Mouse (Mus musculus) NIH3T3 (cell line): ENCODE measurements at regions not wholly inside any gene's neighbourhood (a gene's known extent, or its start where the extent isn't known, plus 50 kb on each side); places are given as distances from the start of the nearest gene placed in this dataset.
A peak's percentile ranks its signal among the peaks of the same experiment; 100 is the strongest.

Experiments
- DNase-seq: peaks from one replicate; pipeline ENCODE4 v3.0.0-alpha.2; 2012; ENCODE audit warnings: low read depth

DNA sequence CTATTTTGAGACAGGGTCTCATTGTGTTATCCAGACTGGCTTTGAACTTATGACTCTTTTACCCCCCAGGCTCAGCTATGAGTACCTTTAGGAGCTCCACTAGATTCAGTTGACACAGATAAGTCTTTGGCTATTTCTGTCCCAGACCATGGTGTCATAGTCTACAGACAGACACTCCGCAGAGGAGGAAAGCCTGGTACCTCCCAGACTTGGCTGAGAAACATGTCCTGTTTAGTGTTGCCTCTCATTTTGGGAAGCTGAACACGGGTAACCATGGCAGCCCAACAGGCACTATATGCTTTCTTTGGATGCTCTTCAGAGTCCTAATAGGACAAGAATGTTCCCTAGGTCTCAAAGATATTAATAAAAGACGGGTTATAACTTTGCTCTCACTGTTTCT, 429.0 kb downstream of the Matn1 start:
- DNase-seq: no peak

DNA sequence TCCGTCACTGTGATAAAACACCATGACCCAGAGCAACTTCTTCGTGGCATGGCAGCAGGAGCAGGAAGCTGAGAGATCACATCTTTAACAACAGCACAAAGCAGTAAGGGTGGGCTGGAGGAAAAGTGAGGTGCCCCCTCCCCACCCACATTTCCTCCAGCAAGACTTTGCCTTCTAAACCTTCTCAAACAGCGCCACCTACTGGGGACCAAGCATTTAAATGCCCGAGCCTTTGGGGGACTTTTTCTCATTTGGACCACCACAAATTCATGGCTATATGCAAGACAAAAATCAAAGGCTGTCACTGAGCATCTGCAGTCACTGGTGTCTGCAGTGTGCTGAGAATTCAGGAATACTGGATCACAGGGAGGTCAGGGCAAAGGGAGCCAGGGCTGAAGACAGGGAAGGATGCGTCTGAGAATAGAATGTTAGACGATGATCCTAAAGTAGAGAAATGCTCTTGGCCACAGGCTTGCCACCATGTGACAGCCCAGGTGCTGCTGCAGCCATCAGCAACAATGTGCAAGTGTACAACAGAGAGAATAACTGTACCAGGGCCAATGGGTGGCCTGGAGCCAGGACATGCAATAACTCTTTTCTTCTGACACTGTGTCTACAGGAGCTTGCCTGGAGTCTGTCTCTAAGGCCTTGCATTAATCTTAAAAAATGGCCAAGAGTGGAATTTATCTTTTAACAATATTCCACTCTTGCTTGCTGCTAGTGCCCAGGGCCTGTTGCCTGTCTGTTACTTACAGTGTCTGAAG, 430.5 kb downstream of the Matn1 start:
- DNase-seq: no peak

DNA sequence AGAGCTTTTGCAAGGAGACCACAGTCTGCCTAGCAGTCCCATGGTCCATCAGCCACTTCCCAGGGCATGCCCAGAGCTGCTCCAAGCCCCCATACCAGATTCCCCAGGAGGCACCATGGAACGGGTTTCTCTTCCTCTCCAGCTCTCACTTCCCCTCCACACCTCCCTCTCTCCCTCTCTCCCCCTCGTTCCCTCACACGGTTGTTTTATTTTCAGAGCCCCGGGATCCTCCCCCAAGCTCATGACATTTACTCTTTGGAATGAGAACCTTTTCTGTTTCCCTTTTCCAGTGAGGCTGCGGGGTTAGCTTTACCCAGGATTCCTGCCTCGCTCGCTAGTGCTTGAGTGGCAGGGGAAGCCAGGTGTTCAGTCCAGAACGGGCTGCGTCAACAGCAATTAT, 436.9 kb downstream of the Matn1 start:
- DNase-seq: no peak

DNA sequence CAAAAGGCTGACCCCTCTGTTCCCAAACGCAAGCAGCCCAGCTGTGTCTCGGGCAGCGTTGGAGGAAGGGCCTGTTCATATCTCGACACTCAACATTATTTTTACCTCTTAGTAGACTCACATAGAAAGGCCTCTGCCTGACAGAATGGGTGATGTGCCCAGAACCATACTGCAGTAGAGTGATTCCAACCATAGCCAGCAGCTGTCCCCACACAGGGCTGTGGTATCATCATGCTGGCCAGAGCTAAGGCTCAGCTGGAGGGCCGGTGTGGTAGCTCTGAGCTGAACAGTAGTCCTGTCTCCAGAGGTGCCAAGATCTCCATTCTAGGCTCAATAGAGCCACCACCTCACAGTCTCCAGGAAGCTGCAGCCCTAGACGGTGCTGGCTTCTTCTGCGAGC, 437.3 kb downstream of the Matn1 start:
- no peak for DNase-seq

DNA sequence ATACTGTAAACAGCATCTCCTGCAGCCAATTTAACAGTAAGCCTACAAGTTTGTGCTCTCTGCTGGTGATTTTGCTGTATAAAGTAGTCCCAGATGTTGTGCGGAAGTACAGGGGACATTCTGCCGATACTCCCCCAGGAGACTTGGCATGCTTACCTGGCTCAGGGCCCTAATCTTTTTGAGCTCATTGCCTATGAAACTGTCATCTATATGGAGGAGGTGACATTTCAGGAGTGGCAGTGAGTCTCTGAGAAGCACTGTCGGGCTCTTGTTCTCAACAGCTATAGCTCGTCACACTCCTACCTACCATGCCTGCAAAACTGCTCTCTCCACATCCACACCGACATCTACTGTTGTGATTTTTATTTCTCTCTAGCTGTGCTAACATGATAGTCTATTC, 439.7 kb downstream of the Matn1 start:
- DNase-seq: no peak

DNA sequence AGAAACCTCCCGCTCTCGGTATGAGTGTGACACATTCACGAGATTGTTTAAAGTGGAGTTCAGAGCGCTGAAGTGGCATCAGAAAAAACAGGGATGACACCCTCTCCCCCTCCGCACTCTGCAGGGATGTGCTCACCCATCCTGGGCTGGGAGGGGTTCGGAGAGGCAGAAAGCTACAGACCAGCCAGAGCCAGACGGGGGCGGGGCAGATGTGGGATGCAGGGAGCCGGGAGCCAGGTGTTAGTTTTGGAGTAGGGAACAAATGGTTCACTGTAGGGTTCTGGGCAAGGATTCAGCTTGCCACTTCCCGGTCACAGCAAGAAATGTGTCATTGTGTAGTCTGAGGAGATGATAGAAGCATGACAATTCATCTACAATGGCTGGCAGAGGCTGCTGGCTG, 442.8 kb downstream of the Matn1 start:
- DNase-seq: no peak

DNA sequence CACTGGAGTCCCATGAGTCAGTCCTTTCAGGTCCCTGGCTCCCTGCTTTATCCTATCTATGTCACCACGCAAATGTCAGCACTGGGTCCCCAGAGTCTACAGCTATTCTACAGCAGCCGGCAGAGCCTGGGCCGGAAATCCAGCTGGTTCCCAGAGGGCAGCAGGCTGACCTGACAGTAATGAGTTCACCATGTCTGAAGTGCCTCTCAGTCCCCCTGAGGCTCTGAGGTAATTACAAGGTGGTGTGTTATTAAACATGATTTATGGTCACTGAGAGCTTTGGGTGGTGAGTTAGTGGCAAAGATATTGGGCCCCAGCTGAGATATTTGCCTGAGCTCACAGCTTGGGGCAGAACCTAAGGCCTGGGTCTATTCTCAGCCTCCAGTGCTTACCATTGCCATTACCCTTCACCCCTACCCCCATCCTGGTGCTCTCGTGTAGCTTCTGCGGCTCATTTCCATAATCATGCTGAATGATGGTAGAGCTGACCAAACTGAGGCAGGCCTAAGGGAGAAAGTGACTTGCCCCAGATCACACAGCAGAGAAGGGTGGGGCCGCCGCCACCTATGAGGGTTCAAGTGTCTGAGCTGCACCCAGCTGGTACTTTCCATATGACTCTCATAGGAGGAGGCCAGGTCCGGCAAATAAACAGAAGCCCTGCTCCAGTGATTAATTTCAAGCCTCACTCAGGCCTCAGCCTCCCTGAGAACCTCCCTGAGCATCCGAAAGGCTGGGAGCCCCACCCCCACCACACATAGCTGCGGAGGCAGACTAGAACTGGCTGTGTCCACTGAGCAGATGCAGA, 446.8 kb downstream of the Ptpru start:
- no peak for DNase-seq

DNA sequence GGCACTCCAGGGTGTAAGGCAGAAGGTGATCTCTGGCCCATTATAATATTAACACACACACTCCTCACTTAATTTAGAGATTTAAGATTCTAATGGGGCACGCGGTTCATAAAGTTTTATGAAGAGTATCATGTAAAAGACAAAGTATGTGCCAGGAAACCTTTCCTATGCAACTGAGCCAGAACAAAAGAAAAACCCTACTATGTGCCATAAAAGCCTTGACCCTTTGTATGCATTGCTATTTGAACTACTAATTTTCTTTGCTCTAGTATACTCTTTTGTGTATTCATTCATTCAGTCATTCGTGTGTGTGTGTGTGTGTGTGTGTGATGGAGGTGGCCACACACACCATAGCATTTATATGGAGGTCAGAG, 446.2 kb downstream of the Ptpru start:
- no peak for DNase-seq

DNA sequence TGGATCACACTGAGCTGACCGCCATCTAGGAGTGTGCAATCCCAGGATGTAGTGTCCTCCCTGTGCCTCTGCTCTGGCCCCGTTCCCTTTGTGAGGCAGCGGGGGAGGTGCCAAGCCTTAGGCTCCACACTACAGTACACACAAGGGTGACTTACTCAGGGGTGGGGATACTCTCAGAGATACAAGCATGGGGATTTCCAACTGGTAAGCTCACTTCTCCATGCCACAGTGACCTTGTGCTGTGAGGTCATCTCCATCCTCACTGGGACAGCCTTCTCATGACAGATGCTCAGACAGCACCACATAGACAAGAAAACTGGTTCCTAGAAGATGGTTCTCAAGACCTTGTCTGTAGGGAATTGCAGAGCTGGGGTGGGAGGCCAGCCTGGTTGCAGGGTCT, 445.6 kb downstream of the Ptpru start:
- no peak for DNase-seq

DNA sequence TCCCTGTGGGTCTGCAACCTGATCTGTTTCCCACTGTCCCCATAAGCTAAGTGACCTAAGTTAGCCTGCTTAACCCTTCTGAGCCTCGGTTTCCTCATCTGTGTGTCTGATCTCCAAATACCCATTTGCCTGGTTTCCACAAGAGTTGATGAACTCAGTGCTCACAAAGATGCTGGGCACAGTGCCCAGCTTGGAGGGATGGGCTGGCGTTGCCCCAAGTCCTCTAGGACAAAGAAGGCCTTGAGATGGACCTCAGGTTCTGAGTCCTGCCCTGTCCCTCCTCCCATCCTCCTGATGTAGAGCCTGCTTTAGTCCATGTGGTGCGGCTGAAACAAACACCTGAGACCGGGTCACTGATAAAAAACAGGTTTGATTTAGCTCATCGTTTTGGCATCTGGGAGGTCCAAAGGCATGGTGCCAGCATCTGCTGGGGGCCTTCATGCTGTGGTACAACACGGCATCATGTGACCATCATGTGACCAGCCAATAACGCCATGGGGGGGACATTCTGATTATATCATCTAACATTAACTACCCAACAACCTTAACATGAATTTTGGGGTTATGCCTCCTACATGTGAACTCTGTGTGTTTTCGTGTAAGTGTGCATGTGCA, 441.8 kb downstream of the Ptpru start:
- no peak for DNase-seq

DNA sequence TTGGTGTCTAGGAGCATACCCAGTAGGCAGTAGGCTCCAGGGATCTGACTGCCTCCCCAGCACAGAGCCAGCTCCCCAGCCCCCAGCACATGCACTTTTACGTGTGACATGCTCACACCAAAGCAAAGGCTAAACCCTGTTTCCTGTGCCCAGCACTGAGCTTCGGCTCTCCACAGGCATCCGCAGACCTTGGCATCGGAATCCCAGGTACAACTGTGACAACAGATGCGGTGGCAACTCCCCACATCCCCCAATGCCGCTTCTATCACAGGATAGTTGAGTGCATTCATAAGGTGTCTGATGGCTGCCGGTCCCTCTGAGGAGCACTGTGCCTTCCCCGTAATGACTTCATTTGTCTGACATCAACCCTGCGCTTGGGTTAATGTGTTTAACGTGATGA, 440.9 kb downstream of the Ptpru start:
- no peak for DNase-seq

DNA sequence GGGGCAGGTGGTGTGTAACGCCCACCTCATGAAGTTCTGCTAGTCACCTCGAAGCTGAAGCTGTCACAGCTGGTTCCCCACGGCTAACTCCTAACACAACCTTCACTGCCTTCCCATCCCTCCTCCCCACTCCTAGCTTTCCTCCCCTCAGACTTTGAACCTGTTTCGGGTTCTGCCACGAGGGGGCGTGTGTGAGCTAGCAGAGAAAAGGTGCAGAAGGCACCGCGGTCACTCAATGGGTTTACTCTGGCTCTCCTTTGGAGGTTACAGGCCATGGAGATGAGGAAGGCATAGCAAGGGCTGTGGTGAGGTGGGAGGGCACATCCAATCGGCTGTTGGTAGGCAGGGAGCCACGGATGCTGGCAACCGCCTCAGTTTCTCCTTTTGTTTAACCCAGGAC, 437.3 kb downstream of the Ptpru start:
- DNase-seq: peak; percentile 9

DNA sequence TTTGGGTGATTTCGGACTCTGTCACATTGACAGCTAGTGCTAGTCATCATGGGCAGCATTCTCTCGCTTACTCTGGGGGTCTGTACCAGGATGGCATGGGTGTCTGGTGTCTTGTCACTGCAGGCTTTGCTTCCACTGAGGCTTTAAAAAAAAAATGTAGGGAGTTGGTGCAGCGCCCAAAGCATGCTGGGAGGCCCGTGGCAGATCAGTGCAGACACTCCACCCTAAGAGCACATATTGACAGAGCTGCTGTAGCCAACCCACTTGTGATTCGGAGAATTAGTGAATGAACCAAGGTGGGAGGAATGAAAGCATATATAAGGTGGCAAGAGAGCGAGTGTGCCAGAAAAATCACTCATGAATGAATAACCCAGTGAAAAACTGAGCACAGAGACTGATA, 436.8 kb downstream of the Ptpru start:
- no peak for DNase-seq

DNA sequence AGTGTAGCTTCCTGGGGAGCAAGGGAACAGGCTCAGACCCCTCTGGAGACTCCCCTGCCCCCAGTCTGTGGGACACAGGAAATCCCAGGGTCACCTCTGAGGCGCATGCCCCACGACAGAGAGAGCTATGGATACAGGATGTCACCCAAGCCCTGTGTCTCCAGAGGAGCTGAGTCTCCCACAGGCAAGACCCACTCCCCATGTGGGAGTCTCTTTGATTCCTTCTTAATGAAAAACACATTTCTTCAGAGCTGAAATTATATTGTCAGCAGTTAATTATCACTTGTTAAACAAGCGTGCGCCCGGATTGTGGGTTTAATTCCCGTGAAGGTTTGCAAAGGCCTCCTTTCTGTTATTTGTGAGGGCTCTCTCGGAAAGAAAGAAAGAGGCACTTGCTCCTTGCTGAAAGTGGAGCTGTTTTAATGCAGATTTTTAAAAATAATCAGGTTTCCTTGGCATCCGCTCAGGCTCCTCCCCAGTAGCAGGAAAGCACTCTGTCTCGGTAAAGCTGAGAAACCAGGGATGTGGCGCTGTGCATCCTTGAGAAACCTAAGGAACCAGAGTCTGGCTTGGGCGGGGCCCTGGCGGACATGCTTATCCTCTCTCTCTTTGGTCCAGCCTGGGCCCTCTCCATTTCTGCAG, 432.6 kb downstream of the Ptpru start:
- DNase-seq: no peak

DNA sequence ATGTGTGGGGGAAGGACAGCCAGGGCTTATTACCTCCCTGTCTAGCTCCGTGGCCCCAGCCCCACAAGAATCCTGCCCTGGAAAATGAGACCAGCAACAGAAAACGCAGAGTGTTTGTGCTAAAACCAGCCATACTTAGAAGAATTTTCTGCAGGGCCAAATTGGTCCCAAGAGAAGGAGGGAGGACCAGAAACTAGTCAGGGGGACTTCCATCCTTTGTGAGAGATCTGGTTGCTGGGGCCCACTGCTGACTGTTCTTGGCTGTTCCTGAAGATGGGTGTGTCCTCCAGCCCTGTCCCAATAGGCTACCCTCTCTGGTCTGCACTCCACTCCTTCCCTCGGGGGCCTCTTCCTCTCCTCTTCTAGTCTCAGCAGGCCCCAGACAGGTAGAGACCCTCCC, 430.6 kb downstream of the Ptpru start:
- DNase-seq: no peak

DNA sequence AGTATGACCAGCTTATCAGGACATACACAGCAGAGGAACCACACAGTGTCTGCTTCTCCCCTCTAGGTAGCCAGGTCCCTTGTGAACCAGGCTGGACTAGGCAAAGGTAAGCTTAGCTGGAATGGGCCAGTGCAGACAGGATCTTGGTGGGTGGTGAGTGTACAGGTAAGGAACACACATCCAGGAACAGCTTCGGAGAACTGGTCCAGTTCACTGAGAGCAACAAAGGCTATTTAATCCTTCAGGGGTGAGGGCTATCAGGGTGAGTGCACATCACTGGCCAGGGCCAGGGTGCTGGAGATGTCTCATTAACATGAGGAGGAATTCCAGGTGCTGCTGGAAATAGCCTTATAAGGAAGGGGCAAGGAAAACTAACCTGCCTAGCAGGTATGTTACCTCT, 429.4 kb downstream of the Ptpru start:
- no peak for DNase-seq

DNA sequence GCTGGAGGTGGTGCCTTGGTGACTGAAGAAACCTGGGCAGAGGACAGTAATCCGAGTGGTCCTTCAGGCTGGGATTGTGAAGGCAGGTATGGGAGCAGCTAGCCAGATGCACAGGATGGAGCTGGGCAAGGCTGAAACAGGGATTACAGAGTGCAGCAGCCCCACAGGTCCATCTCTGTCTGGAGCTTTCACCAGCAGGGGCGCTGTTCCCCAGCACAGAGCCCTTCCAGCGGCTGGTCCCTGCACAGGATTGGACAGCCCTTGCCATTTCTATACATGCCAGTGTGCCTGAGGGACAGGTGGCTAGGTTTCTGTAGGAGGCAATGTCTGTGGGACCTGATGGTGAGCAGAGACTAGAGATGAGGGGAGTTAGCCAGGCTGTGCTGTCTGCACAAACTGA, 428.3 kb downstream of the Ptpru start:
- DNase-seq: peak; percentile 52

DNA sequence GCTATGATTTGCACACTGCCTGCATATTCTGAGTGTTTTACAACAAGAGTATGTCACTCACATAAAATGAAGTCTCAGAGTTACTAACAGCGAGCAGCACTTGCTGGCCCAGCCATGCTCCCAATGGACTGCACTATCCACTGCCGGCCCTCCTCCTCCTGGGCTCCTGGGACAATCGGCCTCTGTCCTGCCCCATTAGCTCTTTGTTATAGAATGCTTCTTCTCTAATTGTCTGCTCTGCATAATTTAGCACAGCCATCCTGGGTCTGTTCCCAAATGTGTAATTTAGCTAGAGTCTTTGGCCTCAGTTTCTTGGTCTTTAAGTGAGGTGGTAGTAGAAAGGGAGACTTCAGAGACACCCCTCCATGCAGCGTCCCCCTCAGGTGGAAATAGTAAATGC, 426.2 kb downstream of the Ptpru start:
- DNase-seq: no peak

DNA sequence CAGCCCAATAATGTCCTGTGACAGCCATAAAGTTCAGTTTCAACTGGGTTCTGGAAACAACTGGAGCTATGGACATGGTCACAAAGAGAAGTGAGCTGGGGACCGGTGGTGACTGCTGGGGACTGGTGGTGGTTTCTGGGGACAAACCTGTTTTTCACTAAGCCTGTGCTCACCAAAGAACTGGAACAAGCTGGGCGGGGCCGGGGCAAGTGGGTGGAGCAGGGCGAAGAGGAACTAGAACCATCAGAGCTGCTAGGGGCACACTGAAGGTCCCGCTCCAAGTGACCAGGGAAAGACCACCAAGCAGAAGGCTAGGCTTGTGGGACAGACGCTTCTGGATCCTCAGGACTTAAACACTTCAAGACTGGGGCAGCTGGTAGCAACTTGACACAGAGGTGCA, 424.7 kb downstream of the Ptpru start:
- DNase-seq: no peak

DNA sequence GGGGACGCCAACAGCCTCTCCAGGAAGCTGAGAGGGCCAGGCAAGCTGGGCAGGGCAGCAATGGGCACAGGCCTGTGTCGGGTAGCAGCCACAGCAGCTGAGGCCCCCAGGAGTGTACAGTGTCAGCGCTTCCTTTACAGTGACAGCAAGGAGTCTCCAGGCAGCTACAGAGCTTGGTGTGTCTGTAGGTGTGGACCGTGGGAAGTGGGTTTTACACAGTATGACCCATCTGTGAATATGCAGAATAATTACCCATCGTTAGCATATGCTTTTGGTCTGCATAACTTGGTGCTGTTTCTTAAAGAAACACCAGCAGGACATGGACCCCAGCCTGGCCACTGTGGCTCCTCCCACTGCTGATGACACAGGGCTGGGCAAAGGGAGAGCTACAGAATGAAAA, 422.6 kb downstream of the Ptpru start:
- DNase-seq: no peak

DNA sequence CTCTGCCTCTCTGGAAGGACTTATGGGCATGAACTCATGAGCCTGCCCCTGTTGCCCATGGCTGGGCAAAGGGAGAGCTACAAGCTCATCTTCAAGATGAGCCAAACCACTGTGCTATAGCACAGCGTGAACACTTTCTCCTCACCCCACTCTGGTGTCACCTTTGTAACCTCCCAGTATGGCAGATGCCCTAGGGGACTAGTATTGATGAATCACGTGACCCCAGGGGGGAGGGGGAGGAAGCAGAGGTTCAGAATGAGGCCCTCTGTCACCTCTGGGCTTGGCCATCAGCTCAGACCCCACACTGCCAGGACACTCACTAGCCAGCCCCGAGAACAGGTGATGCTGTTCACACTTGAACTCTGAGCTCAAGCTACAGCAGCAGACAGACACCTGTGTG, 421.9 kb downstream of the Ptpru start:
- no peak for DNase-seq

DNA sequence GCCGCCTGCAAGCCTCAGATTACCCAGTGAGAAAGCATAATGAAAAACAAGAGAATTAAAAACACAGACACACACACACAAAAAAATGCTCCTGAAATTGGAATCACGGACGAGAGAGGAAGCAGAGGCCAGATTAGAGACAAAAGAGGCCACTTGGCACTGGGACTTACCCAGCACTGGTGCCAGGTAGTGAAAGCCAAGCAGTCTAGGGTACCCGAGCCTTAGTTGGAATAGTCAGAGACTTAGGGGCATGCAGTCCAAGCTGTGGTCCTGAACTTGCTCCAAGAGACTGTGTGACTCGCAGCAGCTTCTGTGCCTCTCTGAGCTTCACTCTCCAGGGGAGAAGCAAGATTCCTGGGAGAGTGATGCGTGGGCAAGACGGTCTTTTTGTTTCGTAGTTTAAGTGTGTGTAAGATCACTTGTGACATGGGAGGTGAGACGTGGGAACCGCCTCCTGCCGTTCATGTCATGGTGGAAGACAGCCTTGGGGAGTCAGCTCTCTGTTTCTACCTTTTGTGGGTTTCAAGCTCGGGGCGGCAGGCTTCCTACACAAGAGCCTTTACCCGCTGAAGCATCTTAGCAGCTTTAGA, 420.8 kb downstream of the Ptpru start:
- DNase-seq: no peak

DNA sequence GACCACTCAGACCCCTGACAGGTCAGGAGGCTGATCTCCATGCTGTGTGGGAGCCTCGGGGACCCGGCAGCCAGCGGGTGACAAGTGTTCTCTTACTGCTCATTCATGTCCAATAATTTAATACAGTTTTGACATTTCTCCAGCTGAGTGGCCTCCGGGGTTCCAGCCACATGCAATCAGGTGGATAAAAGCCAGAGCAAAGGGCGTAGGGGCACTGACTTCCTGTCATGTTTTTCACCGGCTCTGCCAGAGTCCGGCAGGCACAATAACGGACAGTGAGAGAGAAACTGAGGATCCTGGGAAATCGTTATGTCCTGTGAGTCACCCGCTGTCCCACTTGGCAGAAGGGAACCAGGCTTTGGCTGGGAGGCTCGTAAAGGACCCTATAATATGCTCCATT, 412.8 kb downstream of the Ptpru start:
- DNase-seq: no peak
